Mouse (Mus musculus) adrenal gland, postnatal 10 days (tissue): ENCODE data around the gene Magea6. TPM values are rescaled to one million over a fixed set of nuclear protein-coding genes. Genes with fewer than 3 reads are reported as not detected.
"Not testable (repeated sequence)": the region's sequence is repeated elsewhere in the genome, so short reads cannot be mapped to it uniquely, and the experiment has no call there.

ENCODE experiments used
- DNase-seq: peaks from one replicate; pipeline ENCODE4 v3.0.0; 2021; ENCODE audit warnings: mixed read lengths
- long read RNA-seq, 2 experiments: library from polyadenylated mRNA; stranded (forward); transcript quantifications; one replicate each; pipeline ENCODE4 v2.0.0; 2021
- total RNA-seq, 2 experiments: library from RNA; stranded (reverse); gene quantifications; 2 replicates each; pipeline ENCODE4 v1.2.3; 2021

Gene Magea6
- not detected for total RNA-seq
- long read RNA-seq, experiment 1, result 0 reads
- long read RNA-seq, experiment 2, result 0 reads

DNA sequence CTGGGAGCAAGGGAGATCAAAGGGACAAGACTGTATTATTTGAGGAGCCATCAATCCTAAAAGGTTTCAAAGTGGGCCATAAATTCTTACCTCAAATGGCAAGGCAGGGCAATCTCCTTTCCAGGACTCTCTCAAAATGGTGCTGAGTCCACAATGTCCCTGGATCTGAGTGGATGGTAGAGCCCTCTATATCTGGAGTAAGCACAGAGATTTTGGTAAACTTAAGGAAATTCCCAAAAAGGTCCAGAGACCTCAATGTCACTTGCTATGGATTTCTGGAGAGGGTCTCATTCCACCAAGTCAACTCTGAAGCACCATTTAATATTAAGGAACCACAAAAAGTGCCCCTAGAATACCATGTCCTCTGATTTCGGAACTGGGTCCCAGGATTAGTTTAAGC is at the start of gene Magea6:
Magea6 (minus strand) TSS at position 101 of the 400 bp plus-strand sequence.
- DNase-seq, result not testable (repeated sequence)

DNA sequence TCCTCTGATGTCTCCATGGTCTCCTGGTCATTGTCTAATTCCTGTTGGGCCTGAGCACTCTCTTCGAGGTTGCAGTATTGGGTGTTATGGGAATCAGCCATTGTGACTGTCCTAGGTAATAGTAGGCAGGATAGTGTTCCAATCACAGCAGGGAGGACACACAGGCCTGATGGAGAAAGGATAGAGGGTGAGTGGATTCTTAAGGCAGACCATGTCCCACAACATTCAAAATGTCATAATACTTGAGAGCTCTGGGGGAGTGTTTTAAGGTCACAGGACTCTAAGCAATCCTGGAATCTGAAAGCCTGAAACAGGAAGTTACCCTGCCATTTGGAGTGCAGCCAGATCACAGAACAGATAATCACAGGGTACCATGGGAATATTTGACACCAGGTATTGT is 13.6 kb upstream of the Magea6 start, which contains the start of gene Magea3:
Magea3 (minus strand) TSS at position 101 of the 400 bp plus-strand sequence.
- not testable (repeated sequence) for DNase-seq

DNA sequence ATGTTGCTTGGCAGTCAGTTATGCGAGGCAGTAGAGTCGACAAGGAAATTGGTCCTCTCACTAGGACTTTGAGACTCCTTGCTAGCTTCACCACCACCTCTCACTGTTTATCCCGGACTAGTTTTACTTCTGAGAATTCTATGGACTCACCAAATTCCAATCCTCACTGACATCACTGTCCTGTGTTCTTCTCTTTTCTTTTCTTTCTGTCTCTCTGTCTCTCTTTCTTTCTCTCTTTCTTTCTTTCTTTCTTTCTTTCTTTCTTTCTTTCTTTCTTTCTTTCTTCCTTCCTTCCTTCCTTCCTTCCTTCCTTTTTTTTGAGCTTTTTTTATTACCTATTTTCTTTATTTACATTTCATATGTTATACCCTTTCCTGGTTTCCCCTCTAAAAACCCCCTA is 45.6 kb downstream of the Magea6 start, which contains the start of gene Cldn34b1:
Cldn34b1 (minus strand) TSS at position 101 of the 400 bp plus-strand sequence.
- DNase-seq, result not testable (repeated sequence)

Other genes with a start within 250 kb of the Magea6 start
- gene Cldn34b1, start 45.7 kb downstream of the Magea6 start, total RNA-seq, result not detected
- gene Magea3, start 13.5 kb upstream of the Magea6 start, total RNA-seq, result not detected
- gene Magea8, start 59.9 kb upstream of the Magea6 start, total RNA-seq, result not detected
- not detected for gene Magea5, start 127.2 kb upstream of the Magea6 start, total RNA-seq
- not detected for gene Magea1, start 153.8 kb upstream of the Magea6 start, total RNA-seq
- not detected for gene Magea2, start 157.7 kb upstream of the Magea6 start, total RNA-seq
- not detected for gene Cldn34b2, start 192.4 kb upstream of the Magea6 start, total RNA-seq